Comparison of ENCODE assay signal across 8 mouse cellular contexts in the genomic region with DNA sequence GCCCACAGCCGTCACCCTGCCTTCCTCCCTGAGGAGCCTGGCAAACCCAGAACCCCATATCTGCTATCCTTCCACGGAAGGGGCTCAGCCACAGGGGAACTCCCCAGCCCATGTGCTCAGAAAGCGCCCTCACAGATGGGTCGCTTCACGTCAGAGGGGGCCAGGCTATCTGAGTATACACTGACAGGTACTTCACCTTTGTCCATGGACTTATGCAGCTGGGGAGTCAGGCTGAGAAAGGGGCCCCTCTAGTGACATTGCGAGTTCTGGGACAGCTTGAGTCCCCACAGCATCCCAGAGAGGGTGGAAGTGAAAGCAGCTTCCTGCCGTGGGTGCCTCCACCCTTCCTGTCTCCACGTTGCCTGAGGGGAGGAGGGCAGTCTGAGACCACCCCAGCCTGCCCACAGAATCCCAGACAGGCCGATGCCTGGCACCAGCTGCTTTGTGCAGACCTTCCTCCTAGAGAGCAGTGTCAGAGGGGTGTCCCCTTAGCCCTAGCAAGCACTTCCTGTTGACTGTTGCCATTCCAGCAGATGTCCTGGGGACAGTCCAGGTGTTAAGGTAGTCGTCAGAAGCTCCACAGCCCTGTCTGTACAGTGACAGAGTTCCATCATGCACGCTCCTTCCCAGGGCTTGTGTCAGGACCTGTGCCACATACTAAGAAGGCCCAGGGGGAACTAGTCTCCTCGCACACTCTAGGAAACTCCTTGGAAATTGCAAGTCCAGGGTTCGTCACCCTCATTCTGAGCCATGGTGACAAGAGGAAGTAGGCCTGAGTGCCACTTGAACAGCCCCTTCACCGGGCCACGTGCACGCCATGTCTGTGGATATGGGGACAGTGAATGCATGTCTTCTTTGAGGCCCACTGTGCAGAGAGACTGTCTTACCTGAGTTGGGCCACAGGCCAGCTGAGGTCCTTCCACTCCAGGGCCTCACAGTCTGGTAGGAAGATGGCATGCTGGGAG. TPM values are rescaled to one million over a fixed set of nuclear protein-coding genes. Genes with fewer than 3 reads are reported as not detected.
DNase-seq lines count a peak whose midpoint lies in the region; ATAC-seq and TF ChIP-seq lines count a peak whose summit lies in the region.

No protein-coding gene starts in this region.

- H3K4me3 ChIP-seq in heart, adult 2 months = no peak overlapping the region
- H3K4me3 ChIP-seq in forebrain, embryonic 13.5 days = no peak overlapping the region

- H3K4me2 ChIP-seq in forebrain, embryonic 13.5 days = no peak overlapping the region

- TF ChIP-seq CTCF in heart, adult 2 months (IDR thresholded peaks at IDR 0.05) = no peak

- H3K79me2 ChIP-seq in heart, adult 2 months (replicated peaks; ENCODE audit: control insufficient read depth, insufficient read depth, low read length) = no peaks in the 10 kb centered on the region; the same call in 1 of the 2 replicates

- peak in 1 of 2 experiments; percentile 38 for DNase-seq in heart, adult 2 months
- no peak for DNase-seq in heart, postnatal 25 days (ENCODE audit: low spot score)
- peak; percentile 51 to 52 for DNase-seq in B cell, adult 2 months
- DNase-seq in lung, postnatal 36 days = peak; percentile 61
- no peak for DNase-seq in urinary bladder, adult 18-20 months (ENCODE audit: low spot score in 2 of 2)
- DNase-seq in testis, postnatal 14 days (ENCODE audit: low spot score) = no peak
- no peak for DNase-seq in gastrocnemius, postnatal 36 days

- TF ChIP-seq EP300 in heart, adult 2 months (IDR thresholded peaks at IDR 0.05; ENCODE audit: insufficient read depth, low read depth, low read length) = 0 out of 2 replicates have a peak, but pooled peaks have one; percentile 32

- 0 out of 2 replicates have a peak, but pooled peaks have one; percentile 24 for TF ChIP-seq POLR2A in heart, adult 2 months (IDR thresholded peaks at IDR 0.05; ENCODE audit: insufficient read depth, low read depth, low read length)

- H3K36me3 ChIP-seq in heart, adult 2 months (ENCODE audit: control insufficient read depth, insufficient read depth, low read length) = no peaks in the 10 kb centered on the region
- H3K36me3 ChIP-seq in forebrain, embryonic 13.5 days (ENCODE audit: poor library complexity, severe bottlenecking) = no peaks in the 10 kb centered on the region

- no peaks in the 10 kb centered on the region for H3K27me3 ChIP-seq in heart, adult 2 months (ENCODE audit: control insufficient read depth, insufficient read depth, low read length)
- peaks cover 13% of the 10 kb centered on the region for H3K27me3 ChIP-seq in forebrain, embryonic 13.5 days

- intact Hi-C loops in heart, adult 2 months (cut with DNase I) = no loop called here
- intact Hi-C loops in heart, postnatal 25 days (cut with DNase I) = no loop called here
- intact Hi-C loops in gastrocnemius, postnatal 36 days (cut with DNase I) = no loop called here

- H3K9ac ChIP-seq in heart, adult 2 months (ENCODE audit: low read depth, low read length) = peak overlapping the region; percentile 27
- H3K9ac ChIP-seq in forebrain, embryonic 13.5 days = no peak overlapping the region; the same call in 1 of the 2 replicates

- no peaks in the 10 kb centered on the region for H3K9me3 ChIP-seq in forebrain, embryonic 13.5 days (replicated peaks)

- no peak for ATAC-seq in forebrain, embryonic 13.5 days

- WGBS in heart, adult 2 months = 56% methylated on average over 16 of the region's 16 CpGs
- 72% methylated on average over 16 of the region's 16 CpGs for WGBS in forebrain, embryonic 13.5 days

- peak overlapping the region; percentile 72 for H3K27ac ChIP-seq in heart, adult 2 months
- peak overlapping the region; percentile 44; the same call in 1 of the 2 replicates for H3K27ac ChIP-seq in forebrain, embryonic 13.5 days

- peaks cover 45% of the 10 kb centered on the region for H3K4me1 ChIP-seq in heart, adult 2 months (ENCODE audit: control insufficient read depth, insufficient read depth, low read length)
- peaks cover 32% of the 10 kb centered on the region for H3K4me1 ChIP-seq in forebrain, embryonic 13.5 days

RNA-seq across cellular contexts. Expression of a gene that starts 5.6 kb away (rescaled TPM):
- total RNA-seq in heart, adult 2 months (2021) = 10 to 100 TPM; 15.0 to 17.3 TPM
- polyA plus RNA-seq in heart, adult 2 months (2012; rRNA removed) = 11.7 and 12.7 TPM in 2 replicates
- 10 to 100 TPM; 15.8 to 20.0 TPM for total RNA-seq in heart, postnatal 25 days (2021)
- 2.4 and 2.6 TPM in 2 replicates for polyA plus RNA-seq in forebrain, embryonic 13.5 days (2015; fragmentation: Nextera tagmentation; extraction: Ambion mirVana)
- total RNA-seq in gastrocnemius, postnatal 36 days (2021) = 10 to 100 TPM in 1 of 2 experiments, 1 to 10 TPM in 1; 9.2 to 11.1 TPM

RNA-seq across cellular contexts. Expression of a gene that starts 25.6 kb away (rescaled TPM):
- total RNA-seq in heart, adult 2 months (2021) = 100 to 1,000 TPM; 150 to 173 TPM
- polyA plus RNA-seq in heart, adult 2 months (2012; rRNA removed) = 85.2 and 98.2 TPM in 2 replicates
- 100 to 1,000 TPM; 147 TPM for total RNA-seq in heart, postnatal 25 days (2021)
- polyA plus RNA-seq in forebrain, embryonic 13.5 days (2015; fragmentation: Nextera tagmentation; extraction: Ambion mirVana) = 1.4 and 2.1 TPM in 2 replicates
- 100 to 1,000 TPM; 904 to 982 TPM for total RNA-seq in gastrocnemius, postnatal 36 days (2021)

RNA-seq across cellular contexts. Expression of a gene that starts 50.2 kb away (rescaled TPM):
- 10 to 100 TPM; 32.0 to 38.7 TPM for total RNA-seq in heart, adult 2 months (2021)
- 38.4 and 39.4 TPM in 2 replicates for polyA plus RNA-seq in heart, adult 2 months (2012; rRNA removed)
- total RNA-seq in heart, postnatal 25 days (2021) = 10 to 100 TPM; 29.5 to 35.7 TPM
- 154 and 174 TPM in 2 replicates for polyA plus RNA-seq in forebrain, embryonic 13.5 days (2015; fragmentation: Nextera tagmentation; extraction: Ambion mirVana)
- total RNA-seq in gastrocnemius, postnatal 36 days (2021) = 10 to 100 TPM; 12.6 to 17.0 TPM

Comparison
In these comparisons a context has a peak if more than half of its experiments do, and no peak if none do; other contexts are left out.
1. DNase-seq: peak in B cell, adult 2 months (2 of 2) and lung, postnatal 36 days (single experiment); none in heart, postnatal 25 days (single experiment), urinary bladder, adult 18-20 months (0 of 2), testis, postnatal 14 days (single experiment) and gastrocnemius, postnatal 36 days (0 of 2).
2. RNA of a gene that starts 25.6 kb away (total RNA-seq): 904 to 982 TPM in gastrocnemius, postnatal 36 days; 150 to 173 TPM in heart, adult 2 months and 147 TPM in heart, postnatal 25 days; every median in the first group is over 4 times any median in the second.